Mouse (Mus musculus) midbrain, postnatal 0 days (tissue): ENCODE data around the gene Mccc2. TPM values are rescaled to one million over a fixed set of nuclear protein-coding genes. Genes with fewer than 3 reads are reported as not detected.

ENCODE experiments used
- ATAC-seq: fragments of 200-750 bp; cut with Nextera tagmentation; 2 replicates; pipeline ENCODE4 v1.8.0; 2017; ENCODE audit warnings: moderate number of reproducible peaks, mild to moderate bottlenecking, moderate TSS enrichment, moderate library complexity; ENCODE audit not compliant: low FRiP score
- DNase-seq: peaks from one replicate; pipeline ENCODE4 v3.0.0-alpha.2; 2015; ENCODE audit warnings: low spot score
- H3K27ac ChIP-seq: fragments of 300-500 bp; sonication (generic); 2 replicates; pipeline ENCODE4 v1.5.1; 2014; ENCODE audit warnings: low read depth, mild to moderate bottlenecking, low read length, mixed read lengths
- H3K27me3 ChIP-seq: fragments of 300-500 bp; sonication (generic); 2 replicates; pipeline ENCODE4 v1.6.1; 2014; ENCODE audit warnings: low read length, control low read depth, mixed read lengths; ENCODE audit not compliant: insufficient read depth
- H3K36me3 ChIP-seq: fragments of 300-500 bp; sonication (generic); 2 replicates; pipeline ENCODE4 v1.6.1; 2014; ENCODE audit warnings: low read length, control low read depth, mixed read lengths; ENCODE audit not compliant: insufficient read depth
- H3K4me1 ChIP-seq: fragments of 300-500 bp; sonication (generic); 2 replicates; pipeline ENCODE4 v1.6.1; 2014; ENCODE audit warnings: mild to moderate bottlenecking, control low read depth, antibody characterized with exemption, low read length, mixed read lengths; ENCODE audit not compliant: insufficient read depth
- H3K4me2 ChIP-seq: fragments of 300-500 bp; sonication (generic); 2 replicates; pipeline ENCODE4 v1.6.1; 2014; ENCODE audit warnings: low read depth, mild to moderate bottlenecking, low read length, mixed read lengths; ENCODE audit not compliant: poor library complexity, severe bottlenecking
- H3K4me3 ChIP-seq: fragments of 300-500 bp; sonication (generic); 2 replicates; pipeline ENCODE4 v1.5.1; 2014; ENCODE audit warnings: low read depth, mild to moderate bottlenecking, low read length, moderate library complexity
- H3K9ac ChIP-seq: fragments of 300-500 bp; sonication (generic); replicated peaks from 2 replicates; pipeline ENCODE4 v1.6.1; 2014; ENCODE audit warnings: mild to moderate bottlenecking, low read length, moderate library complexity, mixed read lengths; ENCODE audit not compliant: poor library complexity, severe bottlenecking
- H3K9me3 ChIP-seq: fragments of 300-500 bp; sonication (generic); 2 replicates; pipeline ENCODE4 v1.6.1; 2016; ENCODE audit warnings: low read length, control low read depth
- CTCF ChIP-seq: IDR thresholded peaks from 2 replicates; pipeline ENCODE4 v1.5.1; 2016; ENCODE audit warnings: antibody characterized with exemption, mild to moderate bottlenecking
- WGBS: fragments of 180-500 bp; shearing (Covaris S2); extraction: QIAGEN DNeasy Blood & Tissue Kit; methylation state at CpG from one replicate; pipeline ENCODE4 v1.1.7; 2014; 5-methylcytosine and 5-hydroxymethylcytosine counted together
- polyA plus RNA-seq: library from polyadenylated mRNA; unstranded; fragments of >200 nt; fragmentation: Nextera tagmentation; extraction: Ambion mirVana; gene quantifications from 2 replicates; pipeline ENCODE4 v1.2.1, GENCODE M21; 2015
- total RNA-seq: library from RNA; depleted of rRNA; stranded (reverse); fragments of >200 nt; gene quantifications from 2 replicates; pipeline ENCODE4 v1.2.3, GENCODE M21; 2014

Gene Mccc2
- total and polyA plus RNA-seq, 2 experiments from 2014 or later = 27.3 to 32.5 TPM

DNA sequence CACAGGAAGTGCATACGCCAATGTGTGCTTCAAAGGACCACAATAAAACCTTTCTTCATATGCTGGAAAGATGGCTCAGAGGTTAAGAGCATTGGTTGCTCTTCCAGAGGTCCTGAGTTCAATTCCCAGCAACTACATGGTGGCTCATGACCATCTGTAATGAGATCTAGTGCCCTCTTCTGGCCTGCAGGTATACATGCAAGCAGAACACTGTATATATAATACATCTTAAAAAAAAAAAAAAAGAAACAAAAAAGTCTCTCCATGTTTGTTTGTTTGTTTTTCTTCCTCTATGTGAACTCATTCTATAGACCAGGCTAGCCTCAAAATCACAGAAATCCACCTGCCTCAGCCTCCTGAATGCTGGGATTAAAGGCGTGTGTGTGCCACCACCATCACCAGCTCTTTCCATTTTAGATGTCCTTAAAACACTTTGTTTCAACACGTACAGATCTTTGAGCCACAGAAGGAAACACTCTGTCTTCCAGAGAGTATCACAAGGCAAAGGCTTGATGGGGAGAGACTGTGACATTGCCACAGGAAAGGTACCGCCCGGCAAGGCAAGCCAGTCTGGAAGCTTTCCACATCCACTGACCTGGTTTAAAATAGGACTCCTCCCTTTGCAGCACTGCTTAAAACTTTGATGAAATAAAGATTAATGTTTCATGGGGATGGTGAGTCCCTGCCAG lies 60.4 kb downstream of the Mccc2 start:
- DNase-seq = no peak
- no peak for ATAC-seq
- H3K9ac ChIP-seq = no peak overlapping the region
- no peak overlapping the region for H3K4me2 ChIP-seq
- H3K4me1 ChIP-seq = no peaks in the 10 kb centered on the region
- 94% methylated on average over 5 of the region's 5 CpGs for WGBS
- peaks cover 31% of the 10 kb centered on the region for H3K36me3 ChIP-seq
- TF ChIP-seq CTCF = peak; percentile 33
- H3K9me3 ChIP-seq = 0 out of 2 replicates have a peak, but pooled peaks cover 4% of the 10 kb centered on the region
- H3K27ac ChIP-seq = no peak overlapping the region
- no peaks in the 10 kb centered on the region for H3K27me3 ChIP-seq
- H3K4me3 ChIP-seq = no peak overlapping the region

DNA sequence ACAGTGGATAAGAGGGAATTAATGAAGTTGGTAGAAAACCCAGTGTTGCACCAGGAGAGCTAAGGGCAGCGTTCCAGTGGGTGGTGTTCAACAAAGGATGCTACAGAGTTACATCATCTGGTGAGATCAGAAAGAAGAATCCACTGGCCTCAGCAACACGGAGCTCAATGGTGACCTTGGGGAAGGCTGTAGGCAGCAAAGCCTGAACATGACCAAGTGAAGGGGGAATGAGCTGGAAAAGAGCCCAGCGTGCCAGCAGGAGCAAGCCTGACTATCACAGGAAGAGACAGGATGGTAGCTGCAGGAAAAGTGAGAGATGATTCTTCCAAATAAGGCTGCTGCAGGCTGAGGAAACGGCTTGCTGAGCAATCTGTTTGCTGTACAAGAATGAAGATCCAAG lies 68.0 kb downstream of the Mccc2 start:
- Histone ChIP-seq H3K4me1 (no peaks in the 10 kb centered on the region), H3K36me3 (peaks cover 16% of the 10 kb centered on the region; the same call in 1 of the 2 replicates), H3K9ac (0 out of 2 replicates have a peak overlapping the region, but pooled peaks have one; percentile 0), H3K27me3 (no peaks in the 10 kb centered on the region), H3K4me2 (no peak overlapping the region), H3K4me3 (no peak overlapping the region), H3K27ac (no peak overlapping the region), H3K9me3 (no peaks in the 10 kb centered on the region)
- ATAC-seq = no peak
- peak; percentile 47 for DNase-seq
- 69% methylated on average over 4 of the region's 4 CpGs for WGBS
- no peak for TF ChIP-seq CTCF

DNA sequence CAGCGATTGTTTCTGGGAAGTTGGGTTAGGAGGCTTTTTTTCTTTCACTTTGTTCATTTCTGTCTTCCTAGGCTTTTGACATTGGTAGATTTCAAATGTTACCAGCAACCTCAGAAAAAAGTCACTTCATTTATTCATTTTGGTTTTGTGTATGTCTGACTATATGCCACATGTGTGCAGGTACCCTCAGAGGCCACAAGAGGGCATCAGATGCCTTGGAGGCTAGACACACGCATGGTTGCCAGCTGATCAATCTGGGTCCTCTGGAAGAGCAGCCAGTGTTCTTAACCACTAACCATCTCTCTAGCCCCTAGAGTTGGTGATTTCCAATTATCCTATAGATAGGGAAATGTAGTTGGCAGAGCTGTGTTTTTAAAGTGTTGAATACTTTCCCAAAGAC lies 71.9 kb downstream of the Mccc2 start:
- peak; percentile 27 for TF ChIP-seq CTCF
- no peak for DNase-seq
- no peak for ATAC-seq
- Histone ChIP-seq H3K4me3 (no peak overlapping the region), H3K27ac (no peak overlapping the region), H3K4me2 (no peak overlapping the region), H3K4me1 (0 out of 2 replicates have a peak, but pooled peaks cover 2% of the 10 kb centered on the region), H3K27me3 (no peaks in the 10 kb centered on the region), H3K9me3 (no peaks in the 10 kb centered on the region), H3K9ac (no peak overlapping the region), H3K36me3 (peaks cover 4% of the 10 kb centered on the region; the same call in 1 of the 2 replicates)
- 95% methylated on average over 2 of the region's 2 CpGs for WGBS

DNA sequence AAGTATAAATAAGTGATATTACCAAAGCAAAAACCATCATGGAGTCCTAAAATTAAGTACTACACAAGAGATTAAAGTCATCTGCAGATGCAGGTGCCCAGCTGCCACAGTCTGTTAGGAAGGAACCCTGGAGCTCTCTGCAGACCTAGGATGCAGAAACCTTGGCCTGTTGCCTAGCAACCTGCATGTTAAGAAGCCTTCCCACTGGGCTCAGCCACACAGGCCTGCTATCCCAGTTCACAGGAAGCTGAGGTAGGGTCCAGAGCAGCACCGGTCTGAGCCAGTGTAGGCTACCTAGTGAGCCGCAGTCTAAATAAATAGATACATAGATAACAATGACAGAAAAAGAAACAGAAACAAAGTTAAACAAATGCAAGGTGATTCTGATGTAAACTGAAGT lies 74.8 kb downstream of the Mccc2 start:
- H3K27me3 ChIP-seq = no peaks in the 10 kb centered on the region
- H3K4me1 ChIP-seq = 0 out of 2 replicates have a peak, but pooled peaks cover 2% of the 10 kb centered on the region
- H3K27ac ChIP-seq = no peak overlapping the region; the same call in 1 of the 2 replicates
- H3K9me3 ChIP-seq = no peaks in the 10 kb centered on the region
- DNase-seq (peak; percentile 87), ATAC-seq (peak; percentile 85)
- no peak overlapping the region for H3K4me3 ChIP-seq
- H3K4me2 ChIP-seq = no peak overlapping the region
- 3% methylated on average over 2 of the region's 2 CpGs for WGBS
- no peak for TF ChIP-seq CTCF
- peaks cover 4% of the 10 kb centered on the region; the same call in 1 of the 2 replicates for H3K36me3 ChIP-seq
- H3K9ac ChIP-seq = no peak overlapping the region

DNA sequence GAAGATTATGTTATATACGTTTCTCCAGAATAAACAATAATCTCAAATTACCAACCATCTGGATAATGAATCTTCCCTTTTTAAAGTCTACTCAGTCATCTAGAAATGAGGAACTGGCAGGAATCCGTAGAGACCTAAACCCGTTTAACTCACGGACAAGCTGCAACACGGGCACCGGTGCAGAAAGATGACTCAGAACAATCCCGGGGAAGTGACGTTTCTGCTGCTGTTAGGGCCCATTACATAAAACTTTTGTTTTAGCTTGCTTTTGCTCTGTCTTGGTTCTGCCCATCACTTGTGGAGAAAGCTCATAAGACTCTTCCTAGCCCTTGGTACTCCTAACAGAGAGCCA lies 76.1 kb downstream of the Mccc2 start:
- no peak overlapping the region for H3K4me3 ChIP-seq
- H3K27me3 ChIP-seq = no peaks in the 10 kb centered on the region
- H3K36me3 ChIP-seq = peaks cover 2% of the 10 kb centered on the region; the same call in 1 of the 2 replicates
- H3K27ac ChIP-seq = no peak overlapping the region
- 51% methylated on average over 8 of the region's 8 CpGs for WGBS
- no peak for TF ChIP-seq CTCF
- 0 out of 2 replicates have a peak, but pooled peaks cover 2% of the 10 kb centered on the region for H3K4me1 ChIP-seq
- no peak overlapping the region for H3K4me2 ChIP-seq
- DNase-seq = no peak
- no peak overlapping the region for H3K9ac ChIP-seq
- ATAC-seq = no peak
- no peaks in the 10 kb centered on the region for H3K9me3 ChIP-seq

DNA sequence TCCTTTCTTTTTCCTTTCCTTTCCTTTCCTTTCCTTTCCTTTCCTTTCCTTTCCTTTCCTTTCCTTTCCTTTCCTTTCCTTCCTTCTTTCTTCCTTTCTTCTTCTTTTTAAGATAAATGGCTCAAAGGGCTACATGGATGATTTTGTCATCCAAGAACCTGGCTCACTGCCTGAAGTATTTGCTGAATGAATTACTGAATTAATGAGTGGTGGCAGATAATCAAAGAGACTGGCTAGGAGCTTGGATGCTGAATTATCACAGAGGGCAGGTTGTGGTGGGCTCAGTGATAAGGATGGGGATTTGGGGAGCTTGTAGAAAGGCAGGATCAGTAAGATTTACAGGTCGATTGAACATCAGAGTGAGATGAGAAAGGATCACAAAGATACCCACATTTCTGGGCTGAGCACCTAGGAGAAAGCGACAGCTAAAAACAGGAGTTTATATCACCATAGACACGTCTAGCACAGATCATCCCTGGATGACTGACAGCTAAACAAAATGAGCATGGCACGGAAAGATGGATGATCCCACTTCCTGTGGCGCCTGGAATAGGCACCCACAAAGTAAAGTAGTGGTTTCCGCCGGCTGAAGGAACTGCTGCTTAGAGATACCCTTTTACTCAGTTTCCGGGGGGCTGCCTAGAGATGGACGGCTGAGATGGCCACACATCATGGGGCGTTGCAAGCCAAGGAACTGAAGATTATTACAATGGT lies 76.7 kb downstream of the Mccc2 start:
- TF ChIP-seq CTCF = no peak
- Histone ChIP-seq H3K9ac (no peak overlapping the region), H3K4me3 (no peak overlapping the region), H3K27me3 (no peaks in the 10 kb centered on the region), H3K9me3 (no peaks in the 10 kb centered on the region), H3K27ac (no peak overlapping the region), H3K4me2 (no peak overlapping the region), H3K4me1 (0 out of 2 replicates have a peak, but pooled peaks cover 2% of the 10 kb centered on the region), H3K36me3 (no peaks in the 10 kb centered on the region)
- DNase-seq (peak; percentile 72), ATAC-seq (no peak)
- WGBS = 59% methylated on average over 10 of the region's 10 CpGs
